8 mouse cellular contexts compared by ENCODE assay signal in the genomic region with DNA sequence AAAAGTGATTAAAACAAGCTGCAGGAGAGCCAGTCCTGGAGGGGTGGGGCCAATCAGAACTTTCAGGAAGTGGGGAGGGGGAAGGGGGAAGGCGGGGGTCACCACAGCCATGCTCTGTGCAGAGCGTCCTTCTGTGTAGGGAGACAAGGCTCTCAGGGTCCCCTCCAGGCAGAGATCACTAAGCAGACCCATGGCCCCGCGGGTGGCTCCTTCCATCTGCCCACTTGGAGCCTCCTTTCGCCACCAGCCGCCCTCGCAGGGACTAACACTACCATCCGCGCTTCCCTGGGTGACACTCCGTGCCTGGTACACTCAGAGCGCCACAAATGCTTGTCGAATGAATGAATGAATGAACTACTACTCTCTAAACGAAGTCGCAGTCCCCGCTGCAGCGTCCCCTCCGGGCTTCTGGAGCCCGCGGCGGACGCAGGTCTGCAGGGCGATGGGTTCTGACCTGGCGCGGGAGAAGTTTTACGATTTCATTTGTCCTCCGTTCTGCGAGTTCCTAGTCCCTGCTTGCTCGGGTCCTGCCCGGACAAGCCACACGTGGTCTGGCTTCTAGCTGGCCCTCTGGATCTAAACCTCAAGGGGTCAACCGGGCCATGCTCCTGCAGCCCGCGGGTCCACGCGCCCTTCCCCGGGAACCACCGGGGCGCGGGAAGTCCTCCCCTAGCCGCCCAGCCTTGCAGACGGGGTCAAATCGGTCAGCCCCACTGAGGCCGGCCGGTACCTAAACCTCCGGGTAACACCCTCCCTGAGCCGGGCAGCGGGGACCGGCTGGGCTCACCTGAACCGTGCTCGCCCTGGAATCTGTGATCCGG. TPM values are rescaled to one million over a fixed set of nuclear protein-coding genes. Genes with fewer than 3 reads are reported as not detected.
DNase-seq lines count a peak whose midpoint lies in the region; ATAC-seq and TF ChIP-seq lines count a peak whose summit lies in the region.

No protein-coding gene starts in this region.

- H3K36me3 ChIP-seq in C2C12 (ENCODE audit: control insufficient read depth, insufficient read depth): no peaks in the 10 kb centered on the region
- H3K36me3 ChIP-seq in embryonic facial prominence, embryonic 15.5 days: no peaks in the 10 kb centered on the region
- no peaks in the 10 kb centered on the region for H3K36me3 ChIP-seq in intestine, embryonic 15.5 days
- H3K36me3 ChIP-seq in midbrain, embryonic 11.5 days (ENCODE audit: control insufficient read depth, insufficient read depth, low read length): no peaks in the 10 kb centered on the region

- peak overlapping the region; percentile 94 for H3K27ac ChIP-seq in embryonic facial prominence, embryonic 15.5 days (replicated peaks)
- peak overlapping the region; percentile 94 for H3K27ac ChIP-seq in intestine, embryonic 15.5 days
- peak overlapping the region; percentile 78 for H3K27ac ChIP-seq in midbrain, embryonic 11.5 days (ENCODE audit: low read depth, low read length)

- TF ChIP-seq CTCF in C2C12 (IDR thresholded peaks at IDR 0.05; ENCODE audit: control insufficient read depth, insufficient read depth, insufficient read length): no peak

- H3K4me3 ChIP-seq in C2C12 (ENCODE audit: insufficient read depth, poor library complexity, severe bottlenecking): peak overlapping the region; percentile 41
- H3K4me3 ChIP-seq in embryonic facial prominence, embryonic 15.5 days (replicated peaks): peak overlapping the region; percentile 70
- H3K4me3 ChIP-seq in intestine, embryonic 15.5 days (replicated peaks): peak overlapping the region; percentile 82
- H3K4me3 ChIP-seq in midbrain, embryonic 11.5 days (ENCODE audit: low read depth, low read length): peak overlapping the region; percentile 70

- no peak; the same call in 1 of the 2 replicates for ATAC-seq in embryonic facial prominence, embryonic 15.5 days (ENCODE audit: insufficient number of reproducible peaks, low FRiP score, low TSS enrichment, low read depth)
- ATAC-seq in intestine, embryonic 15.5 days: peak; percentile 16; the same call in 1 of the 2 replicates
- ATAC-seq in midbrain, embryonic 11.5 days (ENCODE audit: low FRiP score): peak; percentile 38

- H3K79me3 ChIP-seq in C2C12 (ENCODE audit: low read depth): peaks cover 5% of the 10 kb centered on the region

- H3K4me2 ChIP-seq in embryonic facial prominence, embryonic 15.5 days (replicated peaks): peak overlapping the region; percentile 92
- H3K4me2 ChIP-seq in intestine, embryonic 15.5 days (replicated peaks): peak overlapping the region; percentile 95
- peak overlapping the region; percentile 93 for H3K4me2 ChIP-seq in midbrain, embryonic 11.5 days

- peak overlapping the region; percentile 75 for H3K9ac ChIP-seq in embryonic facial prominence, embryonic 15.5 days
- H3K9ac ChIP-seq in intestine, embryonic 15.5 days: peak overlapping the region; percentile 91
- peak overlapping the region; percentile 77 for H3K9ac ChIP-seq in midbrain, embryonic 11.5 days (ENCODE audit: low read length)

- no peaks in the 10 kb centered on the region for H3K27me3 ChIP-seq in C2C12 (ENCODE audit: control insufficient read depth, insufficient read depth, insufficient read length)
- H3K27me3 ChIP-seq in embryonic facial prominence, embryonic 15.5 days: no peaks in the 10 kb centered on the region
- no peaks in the 10 kb centered on the region for H3K27me3 ChIP-seq in intestine, embryonic 15.5 days (replicated peaks)
- peaks cover 5% of the 10 kb centered on the region for H3K27me3 ChIP-seq in midbrain, embryonic 11.5 days (ENCODE audit: control insufficient read depth, insufficient read depth, low read length)

- peak; percentile 48 to 55 for DNase-seq in cerebellum, postnatal 10 days
- DNase-seq in cerebellum, adult 9-10 months: no peak
- peak; percentile 97 for DNase-seq in midbrain, embryonic 11.5 days (ENCODE audit: low spot score, missing footprints)
- DNase-seq in spleen, adult 12 weeks (ENCODE audit: low spot score): no peak
- DNase-seq in cerebellum, postnatal 4 days (ENCODE audit: low spot score in 2 of 2): no peak

- WGBS in embryonic facial prominence, embryonic 15.5 days: under 1% methylated on average over 51 of the region's 51 CpGs
- 0% methylated on average over 51 of the region's 51 CpGs for WGBS in intestine, embryonic 15.5 days
- WGBS in midbrain, embryonic 11.5 days: under 1% methylated on average over 51 of the region's 51 CpGs

- H3K4me1 ChIP-seq in embryonic facial prominence, embryonic 15.5 days: peaks cover 84% of the 10 kb centered on the region
- peaks cover 62% of the 10 kb centered on the region for H3K4me1 ChIP-seq in intestine, embryonic 15.5 days (replicated peaks)
- peaks cover 30% of the 10 kb centered on the region for H3K4me1 ChIP-seq in midbrain, embryonic 11.5 days (ENCODE audit: control insufficient read depth, insufficient read depth, low read length)

- H3ac ChIP-seq in C2C12 (ENCODE audit: control insufficient read depth, insufficient read length, low read depth): peak overlapping the region; percentile 87

- no peaks in the 10 kb centered on the region for H3K9me3 ChIP-seq in embryonic facial prominence, embryonic 15.5 days (replicated peaks)
- H3K9me3 ChIP-seq in intestine, embryonic 15.5 days: no peaks in the 10 kb centered on the region
- no peaks in the 10 kb centered on the region for H3K9me3 ChIP-seq in midbrain, embryonic 11.5 days (ENCODE audit: control insufficient read depth, low read length)

- peaks cover 27% of the 10 kb centered on the region for H3K79me2 ChIP-seq in C2C12 (ENCODE audit: control insufficient read depth, insufficient read depth)

TF ChIP-seq in C2C12, 6 proteins besides CTCF, POLR2A, EP300 and RAD21:
- TF ChIP-seq MAX (IDR thresholded peaks at IDR 0.05) (no peak), USF1 (IDR thresholded peaks at IDR 0.05; ENCODE audit: low read depth) (no peak), MYOD1 (IDR thresholded peaks at IDR 0.05; ENCODE audit: control insufficient read depth, insufficient read length, low read depth) (no peak), CEBPB (IDR thresholded peaks at IDR 0.05; ENCODE audit: low read depth) (no peak), FOSL1 (IDR thresholded peaks at IDR 0.05; ENCODE audit: insufficient read depth, low read length, poor library complexity, severe bottlenecking) (no peak), MYOG (IDR thresholded peaks at IDR 0.05; ENCODE audit: control insufficient read depth, extremely low read depth, insufficient read length) (no peak)

RNA-seq across cellular contexts. Expression of a gene that starts 1.4 kb away (rescaled TPM):
- polyA plus RNA-seq in C2C12 (2012; fragmentation: generic; extraction: Trizol): 25.8 TPM
- polyA plus RNA-seq in embryonic facial prominence, embryonic 15.5 days (2015; fragmentation: Nextera tagmentation; extraction: Ambion mirVana): 116 and 138 TPM in 2 replicates
- polyA plus RNA-seq in intestine, embryonic 15.5 days (2015; fragmentation: Nextera tagmentation; extraction: Ambion mirVana): 100 and 106 TPM in 2 replicates
- 84.5 and 87.6 TPM in 2 replicates for polyA plus RNA-seq in midbrain, embryonic 11.5 days (2014; fragmentation: Nextera tagmentation; extraction: Ambion mirVana)

Comparison
In these comparisons a context has a peak if more than half of its experiments do, and no peak if none do; other contexts are left out.
1. DNase-seq: peak in cerebellum, postnatal 10 days (2 of 2) and midbrain, embryonic 11.5 days (single experiment); none in cerebellum, adult 9-10 months (single experiment), spleen, adult 12 weeks (single experiment) and cerebellum, postnatal 4 days (0 of 2).
2. Peak in every context shown above with its lines, with median percentiles within 50 percentile points of each other: H3K4me3 ChIP-seq, H3K27ac ChIP-seq, H3K4me2 ChIP-seq and H3K9ac ChIP-seq.